Mouse (Mus musculus) ovary, postnatal 36 days (tissue): Measurements from ENCODE around the gene Gmnc.

Source experiments
- DNase-seq: peaks from one replicate; pipeline ENCODE4 v3.0.0; 2022; ENCODE audit warnings: low spot score, mixed read lengths

The Gmnc gene

GRCm38 (mm10) chr16:26991477-26992300, at the start of gene Gmnc:
Gene Gmnc (minus strand): TSS chr16:26991652.
- no peak for DNase-seq

- DNase-seq = no peak
These were observed 35.8 kb upstream of the Gmnc start for GRCm38 (mm10) chr16:27027281-27027680.

GRCm38 (mm10) chr16:27026226-27026625, 34.8 kb upstream of the Gmnc start:
- DNase-seq = no peak

GRCm38 (mm10) chr16:27022746-27023145, 31.3 kb upstream of the Gmnc start:
- DNase-seq = no peak

GRCm38 (mm10) chr16:27017309-27017708, 25.9 kb upstream of the Gmnc start:
- no peak for DNase-seq

- no peak for DNase-seq
These were observed 11.3 kb upstream of the Gmnc start for GRCm38 (mm10) chr16:27002714-27003113.

GRCm38 (mm10) chr16:26999563-26999962, 8.1 kb upstream of the Gmnc start:
- DNase-seq = no peak

- no peak for DNase-seq
These were observed 1.8 kb downstream of the Gmnc start for GRCm38 (mm10) chr16:26989415-26990315.

GRCm38 (mm10) chr16:26988188-26988587, 3.3 kb downstream of the Gmnc start:
- DNase-seq = no peak

- DNase-seq = no peak
These were observed 5.7 kb downstream of the Gmnc start for GRCm38 (mm10) chr16:26985796-26986195.

- no peak for DNase-seq
These were observed 9.3 kb downstream of the Gmnc start for GRCm38 (mm10) chr16:26982112-26982511.

- peak; percentile 39 for DNase-seq
These were observed 23.5 kb downstream of the Gmnc start for GRCm38 (mm10) chr16:26967967-26968366.

- no peak for DNase-seq
These were observed 24.6 kb downstream of the Gmnc start for GRCm38 (mm10) chr16:26966830-26967229.

- no peak for DNase-seq
These were observed 29.5 kb downstream of the Gmnc start for GRCm38 (mm10) chr16:26961971-26962370.

GRCm38 (mm10) chr16:26951601-26952000, 39.9 kb downstream of the Gmnc start:
- no peak for DNase-seq

- no peak for DNase-seq
These were observed 41.2 kb downstream of the Gmnc start for GRCm38 (mm10) chr16:26950209-26950608.

- DNase-seq = no peak
These were observed 87.5 kb downstream of the Gmnc start for GRCm38 (mm10) chr16:26903968-26904367.

- peak; percentile 74 for DNase-seq
These were observed 90.0 kb downstream of the Gmnc start for GRCm38 (mm10) chr16:26901471-26901870.

GRCm38 (mm10) chr16:26886337-26886736, 105.1 kb downstream of the Gmnc start:
- DNase-seq = no peak

- no peak for DNase-seq
These were observed 114.6 kb downstream of the Gmnc start for GRCm38 (mm10) chr16:26876885-26877284.
